Mouse (Mus musculus) mesoderm, embryonic 11.5 days (tissue): ENCODE measurements around the gene a.
"Not testable (repeated sequence)": the region's sequence is repeated elsewhere in the genome, so short reads cannot be mapped to it uniquely, and the experiment has no call there.

Experiments
- DNase-seq: peaks from one replicate; pipeline ENCODE4 v3.0.0-alpha.2; 2012; ENCODE audit warnings: low read depth, low spot score

Gene a

DNA sequence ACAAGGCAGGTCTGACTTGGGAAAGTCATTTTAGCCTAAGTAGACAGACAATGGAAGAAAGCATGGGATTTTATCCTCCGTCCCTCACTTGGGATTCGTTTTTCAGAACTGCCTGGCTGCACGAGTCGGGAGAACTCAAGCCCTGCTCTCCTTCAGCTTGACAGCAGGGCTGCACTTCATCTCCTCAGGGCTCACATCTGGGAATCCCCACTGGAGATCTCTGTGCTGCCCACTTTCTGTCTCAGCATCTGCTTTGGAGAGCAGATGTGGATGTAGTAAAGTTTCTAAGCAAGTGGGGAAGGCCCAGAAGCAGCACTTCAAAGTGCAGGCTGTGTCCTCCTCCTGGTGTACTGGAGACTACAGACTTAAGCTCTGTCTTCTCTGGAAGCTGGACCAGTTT, 130.9 kb downstream of the a start:
- not testable (repeated sequence) for DNase-seq

DNA sequence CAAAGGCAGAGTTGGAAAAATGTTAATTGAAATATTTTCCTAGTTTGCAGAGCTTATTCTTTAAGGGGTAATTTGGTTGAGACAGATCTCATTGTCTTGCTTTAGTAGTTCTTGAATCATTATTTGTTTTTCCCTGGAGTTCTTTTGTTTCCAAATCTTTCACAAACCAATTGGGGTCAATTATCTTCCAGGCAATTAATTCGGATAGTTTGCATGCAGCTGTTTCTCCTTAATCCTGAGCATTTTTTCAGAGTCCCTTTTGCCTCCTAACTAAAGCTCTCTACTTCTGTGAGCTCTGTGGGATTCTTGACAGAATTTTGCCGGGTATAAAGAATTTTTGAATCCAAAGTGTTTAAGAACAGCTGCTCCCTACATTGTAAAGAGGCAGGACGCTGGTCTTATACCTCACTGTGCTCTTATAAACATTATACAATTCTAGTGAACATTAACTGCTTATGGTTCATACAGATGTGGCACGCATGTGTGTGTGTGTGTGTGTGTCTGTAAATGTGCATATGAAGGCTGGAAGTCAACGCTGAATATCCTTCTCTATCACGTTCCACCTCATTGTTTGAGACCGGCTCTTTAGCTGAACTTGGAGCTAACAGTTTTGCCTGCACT, 134.3 kb downstream of the a start:
- no peak for DNase-seq

DNA sequence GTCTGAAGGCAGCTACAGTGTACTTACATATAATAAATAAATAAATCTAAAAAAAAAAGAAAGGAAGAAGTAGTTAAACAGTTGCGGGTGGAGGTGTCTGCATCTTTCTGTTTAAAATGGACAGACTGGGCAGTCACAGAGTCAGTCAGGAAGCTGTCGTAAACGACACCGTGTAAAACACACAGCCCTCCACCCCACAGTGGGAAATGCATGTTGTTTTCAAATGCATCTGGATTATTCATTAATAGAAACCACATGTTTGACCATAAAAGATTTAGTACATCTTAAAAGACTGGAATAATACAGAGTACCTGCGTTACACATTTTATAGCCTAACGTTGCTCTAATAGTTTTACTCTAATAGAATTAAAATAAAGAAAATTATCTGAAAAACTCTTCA, 135.6 kb downstream of the a start:
- no peak for DNase-seq

DNA sequence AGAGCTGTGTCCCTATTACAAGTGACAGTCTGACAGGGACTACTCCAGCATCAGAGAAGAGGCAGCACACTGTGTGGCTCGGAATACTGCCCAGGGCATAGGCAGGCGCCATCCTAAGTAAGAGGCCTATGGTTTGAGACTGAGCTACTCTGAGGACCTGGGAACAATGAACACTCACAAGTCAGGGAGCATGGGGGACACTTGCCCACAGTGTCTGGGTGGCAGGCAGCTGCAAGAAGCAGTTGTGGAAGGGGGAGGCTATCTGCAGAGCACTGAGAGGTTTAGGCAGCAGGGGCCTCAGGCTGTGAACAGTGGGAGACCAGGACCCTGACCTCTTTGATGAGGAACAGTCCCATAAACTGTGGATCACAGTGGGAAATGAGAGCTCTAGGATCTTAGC, 137.1 kb downstream of the a start:
- peak; percentile 25 for DNase-seq

DNA sequence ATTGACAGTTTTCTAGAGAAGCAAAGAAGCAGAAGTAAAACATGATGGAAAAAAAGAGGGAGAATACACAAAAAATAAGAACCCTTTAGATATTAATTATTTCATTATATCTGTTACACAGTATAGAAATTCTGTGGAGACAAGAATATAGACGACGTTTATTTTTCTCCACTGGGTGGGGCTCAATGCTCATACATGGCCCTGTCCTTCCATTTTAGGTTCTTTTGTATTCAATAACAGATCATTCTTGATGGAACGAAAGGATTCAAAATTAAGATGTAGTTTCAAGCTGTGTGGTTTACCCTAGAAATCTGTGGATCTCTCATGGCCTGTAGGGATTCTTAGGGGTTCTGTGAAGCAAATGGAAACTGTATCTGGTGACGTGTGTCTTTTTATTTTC, 142.7 kb downstream of the a start:
- no peak for DNase-seq

DNA sequence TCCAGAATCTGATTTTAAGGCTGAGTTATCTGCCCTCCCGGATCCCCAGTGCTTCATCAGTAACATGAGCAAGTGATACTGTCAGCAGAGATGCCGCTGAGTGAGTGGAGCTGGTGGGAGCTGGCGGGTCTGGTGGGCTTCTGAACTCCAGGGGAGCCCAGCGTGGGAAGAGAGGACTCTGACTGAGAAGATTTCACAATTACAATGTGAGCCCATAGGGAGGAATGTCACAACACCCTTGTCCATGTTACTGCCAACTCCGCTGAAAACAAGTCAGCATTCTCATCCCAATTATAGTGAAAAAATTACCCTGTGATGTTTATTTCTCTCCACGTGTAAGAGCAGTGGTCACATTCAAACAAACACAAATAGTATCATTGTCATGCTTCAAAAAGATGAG, 144.9 kb downstream of the a start:
- no peak for DNase-seq

DNA sequence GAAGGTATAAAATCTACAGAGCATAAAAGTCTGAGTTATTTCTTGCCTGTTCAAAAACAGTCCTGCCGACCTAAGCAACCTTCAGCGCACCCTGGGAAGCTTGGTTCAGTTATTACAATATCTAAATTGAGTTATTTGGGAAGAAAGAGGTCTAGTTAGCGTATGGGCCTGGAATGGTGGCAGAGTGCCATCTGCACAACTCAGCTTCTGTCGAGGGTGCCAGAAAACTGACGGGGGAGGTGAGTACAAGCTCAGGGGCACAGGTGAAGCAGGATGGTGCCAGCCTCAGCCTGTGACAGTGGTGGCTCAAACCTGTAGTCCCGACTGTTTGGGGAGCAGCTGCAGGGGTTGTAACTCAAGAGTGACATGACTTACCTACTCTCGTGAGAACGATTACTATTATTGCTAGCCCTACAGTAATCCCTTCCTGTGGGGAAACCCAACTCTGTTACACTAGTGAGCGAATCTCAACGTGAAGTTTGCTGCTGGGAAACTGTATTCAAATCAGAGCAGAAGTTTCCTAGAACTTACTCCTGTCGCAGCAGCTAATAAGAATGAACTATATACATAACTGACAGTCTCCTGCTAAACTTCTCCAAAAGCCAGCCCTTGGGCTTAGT, 145.4 kb downstream of the a start:
- DNase-seq: no peak

DNA sequence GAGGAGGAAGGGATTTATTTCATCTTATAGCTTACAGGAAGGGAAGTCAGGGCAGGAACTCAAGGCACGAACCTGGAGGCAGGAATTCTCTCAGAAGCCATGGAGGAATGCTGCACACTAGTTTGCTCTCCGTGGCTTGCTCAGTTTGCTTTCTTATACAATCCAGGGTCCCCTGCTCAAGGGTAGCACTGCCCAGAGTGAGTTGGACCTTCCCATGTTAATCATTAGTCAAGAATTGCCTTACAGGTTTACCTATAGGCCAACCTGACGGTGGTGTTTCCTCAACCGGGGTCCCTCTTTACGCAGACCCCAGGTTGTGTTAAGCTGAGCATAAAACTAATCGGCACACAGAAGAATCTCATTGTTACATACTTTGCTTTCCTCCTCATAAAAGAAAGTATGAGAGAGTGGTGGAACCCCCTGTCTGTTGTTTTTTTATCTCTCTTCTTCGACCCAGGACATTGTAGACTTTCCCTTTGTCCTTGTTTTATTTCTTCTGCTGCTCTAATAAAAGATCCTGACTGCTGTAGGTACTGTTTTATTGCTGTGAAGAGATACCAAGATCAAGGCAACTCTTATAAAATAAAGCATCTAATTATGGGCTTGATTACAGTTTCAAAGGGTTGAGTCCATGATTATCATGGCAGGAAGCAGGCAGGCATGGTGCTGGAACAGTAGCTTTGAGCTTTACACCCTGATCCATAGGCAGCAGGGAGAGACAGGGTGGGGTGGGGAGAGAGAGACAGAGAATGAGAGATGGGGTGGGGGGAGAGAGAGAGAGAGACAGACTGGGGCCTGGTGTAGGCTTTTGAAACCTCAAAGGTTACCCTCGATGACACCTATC, 146.6 kb downstream of the a start:
- DNase-seq: no peak

DNA sequence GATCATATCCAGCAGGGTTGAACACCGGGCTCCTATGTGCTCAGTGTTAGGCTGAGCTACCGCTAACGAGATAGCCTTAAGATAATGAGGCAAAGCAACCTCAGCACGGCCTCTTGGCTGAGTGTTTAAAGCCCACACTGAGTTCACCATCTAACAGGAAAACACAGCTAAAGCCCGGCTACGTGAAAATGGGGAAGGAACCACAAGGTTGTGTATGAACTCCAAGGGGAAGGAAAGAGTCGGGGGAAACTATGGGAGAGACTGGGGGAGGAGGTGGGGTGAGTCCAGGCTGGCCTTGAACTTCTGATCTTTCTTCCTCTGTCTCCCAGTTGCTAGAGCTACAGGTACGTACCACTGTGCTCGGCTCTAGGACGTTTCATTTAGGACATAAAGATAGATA, 150.8 kb downstream of the a start:
- no peak for DNase-seq

DNA sequence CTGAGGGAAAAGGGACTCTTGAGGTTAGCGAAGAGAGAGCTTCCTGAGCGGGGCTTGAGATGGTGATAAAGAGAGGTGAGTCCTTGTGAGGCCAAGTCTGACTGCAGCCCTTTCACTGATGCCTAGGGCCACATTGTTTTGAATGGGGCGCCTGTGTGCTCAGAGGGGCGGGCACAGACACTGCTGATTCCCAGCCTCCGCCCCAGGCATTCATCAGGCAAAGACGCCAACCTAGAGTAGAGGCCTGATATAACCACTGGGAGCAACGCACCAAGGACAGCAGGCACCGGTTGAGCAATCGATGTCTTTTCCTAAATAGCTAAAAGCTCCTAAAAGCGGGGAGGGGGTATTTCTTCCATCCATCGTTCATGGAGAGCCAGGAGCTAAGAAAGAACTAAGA, 151.3 kb downstream of the a start:
- no peak for DNase-seq

DNA sequence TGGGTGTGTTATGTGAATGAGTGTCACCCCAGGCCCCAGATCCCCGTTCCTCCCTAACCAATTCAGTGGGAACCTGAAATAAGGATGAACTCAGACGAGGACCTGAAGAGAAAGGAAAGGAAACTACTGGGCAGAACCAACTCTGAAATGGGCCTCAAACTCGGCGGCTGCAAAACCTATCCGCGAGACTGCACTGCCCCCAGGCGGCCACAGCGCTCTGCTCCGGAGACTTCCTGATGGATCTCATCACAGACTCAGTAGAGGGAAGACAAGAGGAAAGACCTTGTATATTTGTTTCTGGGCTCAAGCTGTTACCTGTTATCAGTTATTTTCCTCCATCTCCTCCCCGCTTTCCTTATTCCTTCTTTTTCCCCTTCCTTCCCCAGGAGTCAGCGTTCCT, 151.9 kb downstream of the a start:
- DNase-seq: peak; percentile 69

DNA sequence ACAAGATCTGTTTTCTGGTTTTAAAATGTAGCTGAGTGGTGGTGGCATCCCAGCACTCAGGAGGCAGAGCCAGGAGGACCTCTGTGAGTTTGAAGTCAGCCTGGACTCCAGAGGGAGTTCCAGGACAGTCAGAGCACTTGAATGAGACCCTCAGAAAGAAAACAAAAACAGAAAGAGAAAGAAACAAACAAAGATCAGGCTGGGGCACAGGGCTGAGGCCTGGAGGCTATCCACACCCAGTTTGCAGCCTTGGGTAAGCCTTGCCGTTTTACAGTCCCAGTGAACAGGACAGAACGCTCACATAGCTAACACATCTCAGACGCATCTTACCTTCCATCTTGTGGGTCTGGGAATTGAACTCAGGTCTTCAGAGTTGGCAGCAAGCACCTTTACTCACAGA, 155.7 kb downstream of the a start:
- DNase-seq: no peak

DNA sequence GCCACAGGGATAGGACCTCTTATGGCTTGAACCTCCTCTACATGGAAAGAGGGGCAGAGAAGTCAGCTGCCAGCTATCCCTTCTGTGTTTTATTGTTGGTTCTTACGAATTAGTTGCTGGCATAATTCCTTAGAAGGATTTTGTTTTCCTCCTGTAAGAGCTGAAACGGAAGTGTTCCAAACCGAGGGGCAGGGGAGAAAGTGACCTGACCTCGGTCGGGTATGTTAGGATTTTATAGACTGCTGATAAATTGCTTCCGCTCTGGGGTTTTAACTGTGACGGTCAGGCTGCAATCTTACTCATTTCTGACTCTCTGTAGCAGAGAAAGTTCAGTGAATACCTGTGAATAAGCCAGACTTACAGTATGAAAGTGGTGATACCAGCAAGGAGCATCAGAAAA, 158.2 kb downstream of the a start:
- DNase-seq: no peak

DNA sequence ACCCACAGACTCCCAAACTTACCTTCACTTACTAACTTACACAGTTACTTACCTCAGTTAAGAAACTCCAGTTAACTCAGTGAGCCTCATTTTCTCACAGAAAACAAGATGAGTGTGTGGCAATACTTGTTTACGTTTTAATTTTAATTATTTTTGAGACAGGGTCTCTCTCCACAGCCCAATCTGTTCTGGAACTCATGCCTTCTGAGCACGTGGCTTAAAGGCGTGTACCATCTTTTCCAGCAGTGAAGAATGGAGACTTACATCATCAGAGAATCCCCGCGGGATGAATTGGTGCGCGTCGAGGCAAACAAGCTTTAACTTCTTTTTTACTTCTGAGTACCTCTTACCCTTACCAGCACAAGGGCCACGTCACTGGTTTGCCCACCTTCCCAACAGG, 158.7 kb downstream of the a start:
- no peak for DNase-seq

DNA sequence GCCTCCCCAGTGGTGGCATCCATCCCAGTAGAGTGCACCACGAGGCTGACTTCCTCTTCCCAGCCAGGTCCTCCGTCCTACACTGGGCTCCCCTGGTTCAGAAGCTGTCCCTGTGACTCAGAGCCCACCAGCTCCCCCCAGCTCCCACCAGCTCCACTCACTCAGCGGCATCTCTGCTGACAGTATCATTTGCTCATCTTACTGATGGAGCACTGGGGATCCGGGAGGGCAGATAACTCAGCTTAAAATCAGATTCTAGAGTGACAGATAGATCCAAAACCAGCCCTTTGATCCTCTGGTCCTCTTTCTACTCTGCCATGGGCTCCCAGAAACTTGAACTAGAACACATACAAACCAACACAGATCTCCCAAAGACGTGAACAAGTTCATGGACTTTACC, 159.4 kb downstream of the a start:
- DNase-seq: no peak

DNA sequence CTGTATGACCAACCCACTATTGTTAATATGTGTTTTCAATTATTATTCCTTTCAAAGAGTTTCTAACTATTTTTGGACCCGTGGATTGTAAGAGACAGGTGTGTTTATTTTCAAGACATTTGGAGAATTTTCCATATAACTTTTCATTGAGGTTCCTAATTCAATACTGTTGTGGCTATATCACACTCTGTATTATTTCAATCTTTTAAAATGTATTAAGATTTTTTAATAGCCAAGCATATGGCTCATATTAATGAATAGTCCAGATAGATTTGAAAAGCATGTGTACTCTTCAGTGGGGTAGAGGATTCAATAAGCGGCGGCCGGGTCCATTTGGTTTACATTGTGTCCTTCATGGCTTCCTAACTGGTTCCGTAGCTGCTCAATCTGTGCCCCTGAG, 168.3 kb downstream of the a start:
- DNase-seq: no peak

DNA sequence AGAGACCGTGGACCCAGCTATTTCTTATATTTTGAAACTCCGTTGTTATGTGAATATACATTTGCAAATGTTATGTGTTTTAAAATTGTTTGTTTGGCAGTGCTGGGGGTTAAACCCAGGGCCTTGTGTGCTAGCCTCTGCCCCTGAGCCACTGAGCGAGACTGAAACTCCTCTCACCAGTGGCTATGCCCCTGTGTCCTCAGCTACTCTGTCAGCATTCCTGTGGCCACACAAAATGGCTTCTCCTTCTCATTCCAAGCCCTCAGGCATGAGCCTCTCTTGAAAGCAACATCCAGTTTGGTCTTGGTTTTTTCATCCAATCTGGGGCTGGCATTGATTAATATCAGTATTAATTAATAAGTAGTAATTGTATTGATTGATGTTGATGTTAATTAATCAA, 168.7 kb downstream of the a start:
- DNase-seq: no peak

DNA sequence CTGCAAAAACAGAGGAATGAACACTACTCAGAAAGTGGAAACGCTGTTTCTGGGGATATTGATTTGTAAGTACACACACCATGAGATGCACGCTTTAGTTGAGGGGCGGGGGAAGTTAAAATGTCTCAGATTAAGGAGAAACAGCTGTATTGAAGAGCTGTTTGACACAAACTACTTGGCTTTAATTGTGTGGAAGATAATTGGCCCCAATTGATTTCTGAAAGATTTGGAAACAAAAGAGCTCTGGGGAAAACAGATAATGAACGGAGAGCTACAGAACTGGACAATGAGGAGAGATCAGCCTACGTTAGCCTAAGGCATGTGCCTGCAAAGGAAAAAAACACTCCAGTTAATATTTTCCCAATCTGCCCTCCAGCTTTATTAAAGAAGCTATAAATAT, 172.0 kb downstream of the a start:
- no peak for DNase-seq

DNA sequence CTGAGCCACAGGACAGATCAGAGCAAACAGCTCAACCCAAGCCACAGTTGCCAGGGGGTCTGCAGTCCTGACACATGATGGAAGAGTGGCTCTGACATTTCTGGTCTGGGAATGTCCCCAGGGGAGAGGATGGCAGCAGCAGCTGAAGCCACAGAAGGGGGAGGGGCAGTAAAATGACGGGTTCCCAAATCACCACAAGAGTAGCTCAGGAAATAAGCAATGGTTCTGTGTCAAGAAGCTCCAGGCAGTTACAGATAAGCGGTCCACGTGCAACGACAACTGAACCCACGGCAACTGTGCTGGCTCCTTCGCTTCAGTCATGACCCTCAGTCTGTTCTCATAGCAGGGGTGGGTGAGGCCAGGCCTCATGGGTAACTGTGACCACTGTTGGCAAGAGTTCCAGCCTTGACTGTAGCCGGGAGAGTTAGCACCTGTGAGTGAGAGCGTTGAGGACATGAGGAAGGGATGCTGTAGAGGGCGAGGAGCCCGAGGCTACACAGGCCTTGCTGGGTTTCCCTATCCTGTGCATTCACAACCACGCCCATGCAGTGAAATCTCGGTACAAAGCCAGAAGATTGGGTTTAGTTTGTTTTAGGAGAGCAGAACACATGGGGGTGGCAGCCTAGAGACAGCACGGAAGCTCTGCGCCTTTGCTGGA, 178.7 kb downstream of the a start:
- peak; percentile 15 for DNase-seq

DNA sequence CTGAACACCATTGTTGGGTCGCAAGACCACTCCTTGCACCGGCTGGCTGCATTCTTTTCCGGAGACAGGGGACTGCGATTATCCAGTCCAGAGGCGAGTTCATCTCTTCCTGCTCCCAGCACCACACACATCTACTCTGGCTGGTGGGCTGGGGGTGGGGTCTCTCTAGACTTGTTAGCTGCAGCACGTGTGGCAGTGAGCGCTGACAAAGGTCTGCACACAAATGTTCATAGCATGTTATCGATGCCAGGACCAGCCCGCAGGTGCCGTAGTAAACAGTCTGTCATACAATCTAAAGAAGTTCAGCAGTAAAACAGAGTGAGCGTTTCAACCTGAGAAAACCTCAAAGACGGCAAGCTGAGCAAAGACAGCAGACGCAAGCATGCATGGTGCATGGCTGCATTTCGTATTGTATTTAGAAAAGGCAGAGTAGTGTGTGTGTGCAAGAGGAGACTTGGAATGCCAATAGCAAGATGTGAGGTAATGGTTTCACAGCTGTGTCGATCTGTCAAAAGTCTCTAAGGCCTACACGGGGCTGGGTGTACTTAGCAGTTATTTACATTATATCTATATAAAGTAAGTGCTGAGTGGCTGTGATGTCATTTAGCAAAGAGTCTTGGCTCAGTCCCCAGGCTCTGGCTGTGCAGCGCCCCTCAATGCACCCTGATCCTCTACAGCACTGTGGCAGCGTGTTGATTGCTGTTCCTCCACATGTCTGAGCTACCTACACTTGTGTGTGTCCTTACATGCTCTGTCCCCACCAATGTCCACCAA, 180.9 kb downstream of the a start:
- no peak for DNase-seq

DNA sequence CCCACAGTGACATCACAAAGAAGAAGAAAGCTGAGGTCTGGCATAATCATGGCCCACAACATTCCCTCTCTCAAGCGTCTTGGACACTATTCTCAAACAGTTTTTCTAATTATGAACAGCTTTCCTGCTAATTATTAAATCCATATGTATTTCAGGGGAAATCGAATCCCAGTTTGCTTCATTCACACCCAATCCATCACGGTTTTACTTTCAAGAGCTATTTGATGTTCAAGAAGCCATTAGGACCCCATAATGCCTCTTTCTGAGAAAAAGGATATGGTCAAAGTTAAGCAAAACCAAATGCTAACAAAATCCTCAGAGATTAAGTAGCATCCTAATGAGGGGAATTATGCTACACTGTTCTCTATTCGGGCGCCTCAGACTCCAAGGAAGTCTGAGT, 181.8 kb downstream of the a start:
- DNase-seq: no peak

DNA sequence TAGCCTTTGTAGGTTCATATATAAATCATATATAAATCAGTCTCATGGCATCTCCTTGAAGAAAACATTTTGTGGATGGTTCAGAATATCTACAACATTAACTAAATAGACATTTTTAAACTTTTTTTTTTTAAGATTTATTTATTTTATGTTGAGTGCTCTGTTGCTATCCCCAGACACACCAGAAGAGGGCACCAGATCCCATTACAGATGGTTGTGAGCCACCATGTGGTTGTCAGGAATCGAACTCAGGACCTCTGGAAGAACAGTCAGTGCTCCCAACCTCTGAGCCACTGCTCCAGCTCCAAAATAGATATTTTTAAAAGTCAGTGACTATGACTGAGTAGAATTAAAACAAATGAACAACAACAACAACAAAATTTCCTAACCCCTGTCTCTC, 195.4 kb downstream of the a start:
- DNase-seq: no peak
